Mouse (Mus musculus): ENCODE results near the gene Apbb1. TPM values are rescaled to one million over a fixed set of nuclear protein-coding genes. Genes with fewer than 3 reads are reported as not detected.

Gene Apbb1
- polyA plus RNA-seq (2015; fragmentation: Nextera tagmentation; extraction: Ambion mirVana), result 36.6 and 37.8 TPM in 2 replicates

DNA sequence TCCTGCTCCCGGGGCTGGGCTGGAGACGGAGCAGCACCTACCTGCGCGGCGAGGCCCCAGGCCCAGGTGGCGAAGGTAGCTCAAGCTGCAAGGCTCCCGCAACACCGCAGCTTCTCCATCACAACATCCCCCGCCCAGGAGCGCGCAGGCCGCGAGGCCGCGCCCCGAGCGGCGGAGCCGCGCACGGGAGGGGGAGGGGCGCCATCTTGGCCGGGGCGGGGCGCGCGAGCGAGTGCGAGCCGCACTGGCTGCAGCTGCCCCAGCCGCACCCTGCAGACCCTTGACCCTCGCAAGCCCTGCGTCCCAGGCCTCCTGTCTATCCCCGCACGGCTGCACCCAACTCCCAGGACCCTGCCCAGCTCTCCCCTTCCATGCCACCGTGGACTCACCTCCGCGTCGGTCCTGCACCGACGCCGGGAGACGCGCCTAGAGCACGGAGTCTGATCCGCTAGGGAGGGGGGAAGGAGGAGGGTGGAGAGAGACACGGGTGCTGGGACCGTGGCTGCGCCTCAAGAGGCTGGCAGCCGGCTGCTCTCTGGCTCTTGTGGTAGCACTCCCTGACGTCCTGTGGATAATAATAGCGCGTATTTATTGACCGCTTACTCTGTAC, at the start of gene Apbb1:
Apbb1 (minus strand) TSS at position 560 of the 610 bp plus-strand sequence.
- 0% methylated on average over 42 of the region's 54 CpGs for WGBS
- peak; percentile 97 for ATAC-seq
- H3K9ac ChIP-seq, result peak within 1 kb of the TSS; percentile 68
- H3K9me3 ChIP-seq, result no peaks in the 10 kb centered on the region
- H3K27ac ChIP-seq, result peak within 1 kb of the TSS; percentile 64
- H3K27me3 ChIP-seq (replicated peaks), result no peaks in the 10 kb centered on the region
- peak within 1 kb of the TSS; percentile 73 for H3K4me3 ChIP-seq (replicated peaks)
- peaks cover 15% of the 10 kb centered on the region; the same call in 1 of the 2 replicates for H3K4me1 ChIP-seq (replicated peaks)
- H3K4me2 ChIP-seq (replicated peaks), result peak within 1 kb of the TSS; percentile 87
- H3K36me3 ChIP-seq, result no peaks in the 10 kb centered on the region

DNA sequence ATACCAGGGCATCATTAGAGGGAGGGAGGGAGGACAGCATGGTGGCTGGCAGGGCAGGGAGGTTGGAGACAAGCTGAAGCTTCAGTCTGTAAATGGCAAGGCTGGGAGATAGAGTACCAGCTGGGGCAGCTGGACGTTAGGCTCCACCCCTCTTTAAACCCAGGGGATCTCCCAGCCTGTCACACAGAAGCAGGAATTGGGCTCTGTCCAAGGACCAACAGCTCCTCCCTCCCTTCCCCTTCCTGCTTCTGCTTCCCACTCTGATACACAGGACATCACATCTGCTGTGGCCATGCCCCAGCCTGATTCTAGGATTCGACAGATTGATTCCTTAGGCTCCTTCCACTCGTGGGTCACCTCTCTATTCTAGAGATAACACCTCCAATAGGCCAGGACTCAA, 47.2 kb upstream of the Apbb1 start:
- no peak overlapping the region for H3K27ac ChIP-seq
- peak; percentile 16; the same call in 1 of the 2 replicates for ATAC-seq
- 18% methylated on average over 3 of the region's 3 CpGs for WGBS
- no peak overlapping the region for H3K4me2 ChIP-seq (replicated peaks)
- no peaks in the 10 kb centered on the region for H3K27me3 ChIP-seq (replicated peaks)
- H3K4me3 ChIP-seq (replicated peaks), result no peak overlapping the region
- H3K4me1 ChIP-seq (replicated peaks), result peaks cover 18% of the 10 kb centered on the region
- H3K9ac ChIP-seq, result no peak overlapping the region
- peaks cover 8% of the 10 kb centered on the region; the same call in 1 of the 2 replicates for H3K36me3 ChIP-seq
- no peaks in the 10 kb centered on the region for H3K9me3 ChIP-seq

DNA sequence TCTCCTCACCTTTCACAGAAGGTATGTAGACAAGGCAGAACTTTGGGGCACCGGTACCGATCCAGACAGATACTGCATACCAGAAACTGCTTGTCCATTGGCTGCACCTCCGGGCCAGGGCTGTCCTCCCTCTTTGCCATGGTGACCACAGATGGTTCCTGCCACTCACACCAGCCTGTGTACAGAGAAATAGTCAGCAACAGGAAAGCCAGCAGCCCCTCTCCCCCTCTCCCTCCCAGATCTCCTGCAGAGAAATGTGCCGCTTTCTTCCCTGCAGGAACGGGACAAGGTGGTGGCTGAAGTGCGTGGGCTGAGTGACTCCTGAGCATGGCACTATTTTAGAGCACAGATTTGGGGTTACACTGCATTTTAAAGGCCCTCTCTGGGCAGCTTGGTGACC, 43.9 kb upstream of the Apbb1 start:
- H3K27me3 ChIP-seq (replicated peaks), result no peaks in the 10 kb centered on the region
- WGBS, result 80% methylated on average over 6 of the region's 6 CpGs
- no peak for ATAC-seq
- H3K9me3 ChIP-seq, result no peaks in the 10 kb centered on the region
- H3K27ac ChIP-seq, result no peak overlapping the region
- H3K4me2 ChIP-seq (replicated peaks), result no peak overlapping the region
- H3K9ac ChIP-seq, result no peak overlapping the region
- H3K4me3 ChIP-seq (replicated peaks), result no peak overlapping the region
- peaks cover 13% of the 10 kb centered on the region; the same call in 1 of the 2 replicates for H3K4me1 ChIP-seq (replicated peaks)
- peaks cover 8% of the 10 kb centered on the region; the same call in 1 of the 2 replicates for H3K36me3 ChIP-seq

DNA sequence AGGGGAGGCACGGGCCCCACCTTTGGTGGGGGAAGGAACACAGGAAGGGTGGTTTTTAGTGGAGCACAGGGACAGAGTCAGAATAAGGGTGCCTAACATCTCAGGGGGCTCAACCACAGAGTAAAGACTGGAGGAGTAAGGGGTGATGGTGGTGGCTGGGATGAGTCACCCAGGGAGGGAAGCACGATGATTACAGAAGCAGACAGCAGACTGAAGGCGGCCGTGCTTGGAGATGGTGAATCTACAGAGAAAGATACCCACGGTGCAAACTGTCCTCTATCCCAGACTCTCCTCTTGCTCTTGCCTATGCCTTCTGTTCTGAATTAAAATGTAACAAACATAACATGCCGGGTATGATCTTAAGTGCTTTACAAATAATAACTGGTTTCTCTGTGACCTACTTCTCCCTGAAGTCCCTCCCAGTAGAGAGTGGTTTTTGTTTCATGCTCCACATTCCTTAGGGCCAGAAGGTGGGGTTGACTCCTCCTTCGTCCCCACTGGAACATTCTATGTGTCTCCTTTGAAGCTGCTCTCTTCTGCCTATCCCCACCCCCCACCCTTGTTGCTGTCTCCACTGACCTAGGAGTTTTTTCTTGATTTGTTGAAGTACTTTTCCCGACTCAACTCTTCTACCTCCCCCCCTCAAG, 40.3 kb upstream of the Apbb1 start:
- no peak for ATAC-seq
- WGBS, result 74% methylated on average over 8 of the region's 8 CpGs
- Histone ChIP-seq H3K4me3 (replicated peaks) (no peak overlapping the region), H3K36me3 (peaks cover 26% of the 10 kb centered on the region), H3K27ac (no peak overlapping the region), H3K9me3 (no peaks in the 10 kb centered on the region), H3K9ac (no peak overlapping the region), H3K27me3 (replicated peaks) (no peaks in the 10 kb centered on the region), H3K4me2 (replicated peaks) (no peak overlapping the region), H3K4me1 (replicated peaks) (no peaks in the 10 kb centered on the region)

DNA sequence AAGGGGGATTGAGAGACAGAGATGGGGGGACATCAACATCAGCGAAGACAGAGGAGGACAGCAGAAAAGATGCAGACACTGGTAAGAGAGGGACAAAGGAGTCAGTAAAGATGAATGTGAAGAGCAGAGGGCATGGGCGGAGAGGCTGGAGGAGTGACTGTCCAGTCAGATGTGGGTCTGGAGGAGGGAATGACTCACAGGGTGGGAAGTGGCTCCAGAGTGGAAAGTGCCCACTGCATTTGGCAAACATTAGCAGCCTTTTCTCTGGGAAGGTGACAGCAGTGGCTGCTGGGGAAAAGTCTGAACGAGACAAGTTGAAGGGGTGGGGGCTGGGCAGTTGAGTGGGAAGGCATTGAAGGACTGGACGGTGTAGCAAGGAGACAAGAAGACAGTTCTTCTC, 39.6 kb upstream of the Apbb1 start:
- no peak overlapping the region for H3K9ac ChIP-seq
- no peak overlapping the region for H3K4me3 ChIP-seq (replicated peaks)
- H3K4me2 ChIP-seq (replicated peaks), result no peak overlapping the region
- H3K4me1 ChIP-seq (replicated peaks), result no peaks in the 10 kb centered on the region
- ATAC-seq, result no peak
- no peak overlapping the region for H3K27ac ChIP-seq
- H3K9me3 ChIP-seq, result no peaks in the 10 kb centered on the region
- peaks cover 26% of the 10 kb centered on the region for H3K36me3 ChIP-seq
- 63% methylated on average over 4 of the region's 4 CpGs for whole genome bisulfite sequencing
- no peaks in the 10 kb centered on the region for H3K27me3 ChIP-seq (replicated peaks)

DNA sequence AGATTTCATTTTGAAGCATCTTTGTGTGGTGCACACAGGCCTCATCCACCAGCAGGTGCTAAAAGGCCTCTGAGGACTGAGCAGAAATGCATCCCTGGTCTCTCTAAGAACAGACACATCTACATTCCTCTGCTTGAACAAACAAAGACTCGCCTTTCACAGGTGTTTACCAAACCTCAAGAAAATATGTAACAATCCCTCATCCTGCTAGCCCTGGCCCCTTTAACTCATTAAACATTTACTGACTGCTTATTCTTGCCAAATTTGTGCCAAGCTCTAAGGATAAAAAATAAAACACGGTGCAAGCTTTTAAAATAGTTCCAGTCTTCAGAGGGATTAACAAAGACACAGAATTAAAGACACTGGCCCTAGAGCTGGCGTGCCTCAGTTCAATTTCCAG, 38.2 kb upstream of the Apbb1 start:
- no peaks in the 10 kb centered on the region for H3K9me3 ChIP-seq
- 40% methylated on average over 3 of the region's 3 CpGs for WGBS
- no peaks in the 10 kb centered on the region for H3K27me3 ChIP-seq (replicated peaks)
- H3K4me1 ChIP-seq (replicated peaks), result no peaks in the 10 kb centered on the region
- no peak overlapping the region for H3K27ac ChIP-seq
- no peak overlapping the region for H3K9ac ChIP-seq
- no peak overlapping the region for H3K4me2 ChIP-seq (replicated peaks)
- peaks cover 30% of the 10 kb centered on the region for H3K36me3 ChIP-seq
- ATAC-seq, result 0 out of 2 replicates have a peak, but pooled peaks have one; percentile 17
- no peak overlapping the region for H3K4me3 ChIP-seq (replicated peaks)

DNA sequence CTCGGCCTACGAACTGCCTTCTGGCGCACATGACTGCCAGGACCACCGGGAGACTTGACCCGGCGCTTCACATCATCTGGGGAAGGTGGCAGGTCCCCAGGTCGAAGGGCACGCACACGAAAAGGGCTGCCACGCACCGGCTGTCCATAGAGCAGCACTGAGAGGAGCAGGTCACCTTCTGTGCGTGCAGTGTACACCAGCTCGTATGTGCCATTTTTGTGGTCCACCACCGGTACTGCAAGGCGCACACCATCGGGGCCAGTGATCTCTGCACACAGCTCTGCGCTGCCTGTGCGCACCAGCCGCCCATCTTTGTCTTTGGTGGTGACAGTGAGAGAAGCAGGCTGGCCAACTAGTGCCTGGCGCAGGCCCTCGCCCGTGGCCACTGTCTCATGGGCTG, 36.4 kb upstream of the Apbb1 start:
- no peak overlapping the region for H3K4me3 ChIP-seq (replicated peaks)
- H3K27ac ChIP-seq, result no peak overlapping the region
- ATAC-seq, result no peak; the same call in 1 of the 2 replicates
- peaks cover 25% of the 10 kb centered on the region for H3K36me3 ChIP-seq
- no peak overlapping the region for H3K9ac ChIP-seq
- H3K9me3 ChIP-seq, result no peaks in the 10 kb centered on the region
- no peaks in the 10 kb centered on the region for H3K4me1 ChIP-seq (replicated peaks)
- no peak overlapping the region for H3K4me2 ChIP-seq (replicated peaks)
- 98% methylated on average over 22 of the region's 22 CpGs for WGBS
- no peaks in the 10 kb centered on the region for H3K27me3 ChIP-seq (replicated peaks)

DNA sequence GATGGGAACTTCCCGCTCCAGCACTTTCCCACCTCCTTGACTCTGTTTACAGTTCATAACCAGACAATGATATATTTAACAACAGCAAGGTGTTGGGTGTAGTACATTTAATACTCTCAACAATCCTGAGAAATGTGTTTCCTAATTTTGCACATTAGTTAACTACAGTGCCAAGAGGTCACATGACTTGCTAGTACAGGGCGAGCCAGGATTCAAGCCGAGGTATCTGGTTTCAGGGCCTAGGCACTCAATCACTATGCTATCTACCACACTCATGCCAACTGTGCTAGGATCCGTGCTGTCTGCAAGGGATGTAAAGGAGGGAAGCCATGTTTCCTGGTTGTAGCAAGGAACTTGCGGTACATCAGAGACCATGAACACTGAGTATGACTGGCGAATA, 35.1 kb upstream of the Apbb1 start:
- H3K27ac ChIP-seq, result no peak overlapping the region
- no peak for ATAC-seq
- H3K27me3 ChIP-seq (replicated peaks), result no peaks in the 10 kb centered on the region
- H3K9me3 ChIP-seq, result no peaks in the 10 kb centered on the region
- H3K4me2 ChIP-seq (replicated peaks), result no peak overlapping the region
- WGBS, result 80% methylated on average over 6 of the region's 6 CpGs
- peaks cover 32% of the 10 kb centered on the region for H3K36me3 ChIP-seq
- no peak overlapping the region for H3K9ac ChIP-seq
- H3K4me3 ChIP-seq (replicated peaks), result no peak overlapping the region
- no peaks in the 10 kb centered on the region for H3K4me1 ChIP-seq (replicated peaks)

DNA sequence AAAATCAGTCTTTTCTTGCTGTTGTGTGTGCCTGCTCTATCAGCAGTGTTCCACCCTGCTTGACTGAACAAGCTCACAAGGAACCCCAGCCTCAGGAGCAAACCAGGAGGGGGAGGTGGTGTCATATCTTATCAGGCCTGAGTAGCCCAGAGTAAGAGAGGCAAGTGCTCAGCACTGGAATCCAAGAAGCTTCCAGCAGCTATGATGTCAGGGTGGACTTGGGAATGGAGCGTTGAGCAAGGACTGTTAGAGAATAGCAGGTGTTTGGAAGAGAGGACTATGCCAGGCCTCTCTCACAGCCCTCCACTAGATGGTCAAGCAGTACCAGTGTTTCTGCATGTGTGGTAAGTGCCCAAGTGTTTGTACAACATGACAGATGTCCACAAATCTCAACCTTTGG, 34.3 kb upstream of the Apbb1 start:
- no peak overlapping the region for H3K4me2 ChIP-seq (replicated peaks)
- H3K27me3 ChIP-seq (replicated peaks), result no peaks in the 10 kb centered on the region
- H3K9ac ChIP-seq, result no peak overlapping the region
- no peak overlapping the region for H3K27ac ChIP-seq
- no peak for ATAC-seq
- H3K9me3 ChIP-seq, result no peaks in the 10 kb centered on the region
- H3K4me1 ChIP-seq (replicated peaks), result no peaks in the 10 kb centered on the region
- peaks cover 35% of the 10 kb centered on the region for H3K36me3 ChIP-seq
- no peak overlapping the region for H3K4me3 ChIP-seq (replicated peaks)
- 76% methylated on average over 1 of the region's 1 CpGs for WGBS

DNA sequence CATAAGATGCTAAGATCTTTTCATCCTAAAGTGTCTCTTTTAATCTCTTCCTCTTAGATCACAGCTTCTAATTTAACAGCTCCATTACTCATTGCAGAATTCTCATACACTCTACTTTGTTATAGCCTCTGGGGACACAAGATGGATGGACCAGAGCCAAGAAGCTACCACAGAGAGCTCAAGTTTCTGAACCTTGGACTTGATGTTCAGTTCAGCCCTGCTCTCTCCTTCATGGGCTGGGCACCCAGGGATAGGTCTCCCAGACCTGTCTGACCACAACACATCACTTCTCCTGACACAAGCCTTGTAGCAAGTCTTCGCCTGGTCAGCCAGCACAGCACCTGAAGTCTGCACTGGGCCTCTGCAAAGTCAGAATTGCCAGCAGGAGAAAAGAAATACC, 32.9 kb upstream of the Apbb1 start:
- no peak overlapping the region for H3K27ac ChIP-seq
- no peak overlapping the region for H3K4me2 ChIP-seq (replicated peaks)
- H3K4me3 ChIP-seq (replicated peaks), result no peak overlapping the region
- WGBS, result 77% methylated on average over 1 of the region's 1 CpGs
- H3K27me3 ChIP-seq (replicated peaks), result no peaks in the 10 kb centered on the region
- no peaks in the 10 kb centered on the region for H3K9me3 ChIP-seq
- H3K36me3 ChIP-seq, result peaks cover 38% of the 10 kb centered on the region
- no peaks in the 10 kb centered on the region for H3K4me1 ChIP-seq (replicated peaks)
- H3K9ac ChIP-seq, result no peak overlapping the region
- ATAC-seq, result no peak

DNA sequence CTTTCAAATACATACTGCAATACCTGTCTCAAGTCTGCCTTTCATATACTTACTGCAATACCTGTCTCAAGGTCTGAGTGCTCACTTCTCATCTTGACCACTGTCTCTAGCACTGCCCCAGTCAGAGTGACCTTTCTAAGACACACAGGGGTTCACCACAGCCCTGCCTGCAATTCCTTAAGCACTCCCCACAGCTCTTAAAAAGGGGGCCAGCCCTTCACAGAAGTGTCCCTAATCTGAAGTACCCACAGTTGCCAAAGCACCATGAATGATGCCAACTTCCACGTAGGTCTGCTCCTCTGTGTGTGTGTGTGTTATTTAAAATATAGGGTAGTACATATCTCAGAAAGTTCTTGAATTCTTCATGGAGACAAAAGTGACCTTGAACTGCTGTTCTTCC, 30.3 kb upstream of the Apbb1 start:
- H3K4me3 ChIP-seq (replicated peaks), result no peak overlapping the region

DNA sequence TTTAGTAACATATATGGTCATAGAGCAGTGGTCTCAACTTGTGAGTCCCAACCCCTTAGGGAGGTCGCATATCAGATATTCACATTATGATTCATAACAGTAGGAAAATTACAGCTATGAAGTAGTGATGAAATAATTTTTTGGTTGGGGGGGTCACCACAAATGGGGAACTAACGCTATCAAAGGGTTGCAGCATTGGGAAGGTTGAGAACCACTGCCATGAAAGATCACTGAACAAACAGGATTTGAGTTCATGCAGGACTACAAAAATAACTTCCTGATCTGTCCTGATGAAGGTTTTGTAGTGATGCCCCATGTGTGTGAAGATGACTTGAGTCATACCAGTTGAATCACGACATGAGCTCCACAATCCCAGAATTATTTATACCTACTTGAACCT, 27.0 kb upstream of the Apbb1 start:
- no peak overlapping the region for H3K27ac ChIP-seq
- no peak overlapping the region for H3K4me3 ChIP-seq (replicated peaks)
- H3K36me3 ChIP-seq, result peaks cover 15% of the 10 kb centered on the region
- no peak overlapping the region for H3K9ac ChIP-seq
- no peak for ATAC-seq
- no peaks in the 10 kb centered on the region for H3K4me1 ChIP-seq (replicated peaks)
- WGBS, result 86% methylated on average over 3 of the region's 3 CpGs
- H3K4me2 ChIP-seq (replicated peaks), result no peak overlapping the region
- H3K9me3 ChIP-seq, result no peaks in the 10 kb centered on the region
- no peaks in the 10 kb centered on the region for H3K27me3 ChIP-seq (replicated peaks)

More for the DNA sequence above, 30.3 kb upstream of the Apbb1 start:
- Histone ChIP-seq H3K27me3 (replicated peaks) (no peaks in the 10 kb centered on the region), H3K9me3 (no peaks in the 10 kb centered on the region), H3K9ac (no peak overlapping the region), H3K36me3 (peaks cover 20% of the 10 kb centered on the region), H3K4me2 (replicated peaks) (no peak overlapping the region), H3K27ac (no peak overlapping the region), H3K4me1 (replicated peaks) (no peaks in the 10 kb centered on the region)
- 96% methylated on average over 1 of the region's 1 CpGs for WGBS
- no peak for ATAC-seq
